Mouse (Mus musculus): ENCODE measurements around the gene Spcs2. TPM values are rescaled to one million over a fixed set of nuclear protein-coding genes. Genes with fewer than 3 reads are reported as not detected.
"Not testable (repeated sequence)": the region's sequence is repeated elsewhere in the genome, so short reads cannot be mapped to it uniquely, and the experiment has no call there.

Gene Spcs2
- polyA plus RNA-seq, 1 experiment: 57.3 TPM

DNA sequence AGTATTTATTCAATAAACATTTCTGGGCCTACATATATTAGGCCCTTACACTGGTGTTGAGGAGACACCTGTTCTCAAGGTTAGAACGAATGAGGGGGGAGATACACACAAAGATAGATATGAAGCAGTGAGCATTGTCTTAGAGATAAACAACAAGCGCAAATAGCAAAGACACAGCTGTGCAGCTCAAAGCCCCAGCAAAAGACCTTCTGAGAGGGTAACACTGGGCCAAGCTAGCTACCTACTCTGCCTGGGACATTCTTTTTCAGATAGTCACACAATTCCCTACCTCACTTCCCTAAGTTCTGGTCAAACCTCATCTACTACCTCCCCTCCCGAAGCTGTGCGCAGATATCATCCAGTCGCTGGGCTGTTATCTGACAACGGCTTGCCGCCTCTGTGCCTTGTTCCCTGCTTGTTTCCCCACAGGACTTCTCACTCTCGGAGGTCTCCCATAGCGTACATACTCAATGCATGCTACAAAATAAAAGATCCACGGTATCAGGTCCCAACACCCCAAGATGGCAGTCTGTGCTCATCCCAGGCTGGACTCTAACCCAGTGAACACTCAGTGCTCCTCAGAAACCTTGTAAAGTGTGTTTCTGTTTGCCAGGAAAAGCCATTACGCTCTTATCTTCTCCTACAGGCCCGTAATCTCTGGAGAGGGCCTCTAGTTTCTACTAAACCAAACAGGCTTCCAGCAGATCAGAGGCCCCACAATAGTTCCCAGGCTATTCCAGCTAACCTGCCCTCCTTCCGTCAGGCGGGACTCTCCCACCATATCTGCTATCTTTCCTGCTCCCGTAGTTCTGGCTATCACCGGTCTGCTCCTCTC, 38.4 kb downstream of the Spcs2 start:
- DNase-seq (ENCODE audit: low spot score): no peak

GRCm38 (mm10) chr7:99823045-99823663, 40.1 kb downstream of the Spcs2 start:
- DNase-seq (ENCODE audit: low spot score): no peak

DNA sequence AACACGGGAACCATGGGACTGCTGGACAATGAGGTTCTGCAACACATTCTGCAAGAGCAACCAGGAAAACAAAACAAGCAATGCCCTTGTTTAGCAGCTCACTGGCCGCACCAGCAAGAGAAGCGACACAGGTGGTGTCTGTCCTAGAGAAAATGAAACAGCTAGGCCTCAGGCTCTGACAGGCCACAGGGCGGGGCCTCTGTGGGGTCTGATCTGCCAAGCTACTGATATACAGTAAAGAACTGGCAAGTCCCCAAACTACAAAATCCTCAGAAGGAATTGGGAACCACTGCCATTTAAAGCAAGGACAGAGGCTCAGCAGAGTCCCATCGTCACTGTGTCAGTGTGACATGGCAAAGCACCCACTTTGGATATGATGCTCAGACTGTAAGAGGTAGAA, 40.8 kb downstream of the Spcs2 start:
- DNase-seq (ENCODE audit: low spot score): no peak

GRCm38 (mm10) chr7:99821953-99822352, 41.3 kb downstream of the Spcs2 start:
- DNase-seq (ENCODE audit: low spot score): no peak

DNA sequence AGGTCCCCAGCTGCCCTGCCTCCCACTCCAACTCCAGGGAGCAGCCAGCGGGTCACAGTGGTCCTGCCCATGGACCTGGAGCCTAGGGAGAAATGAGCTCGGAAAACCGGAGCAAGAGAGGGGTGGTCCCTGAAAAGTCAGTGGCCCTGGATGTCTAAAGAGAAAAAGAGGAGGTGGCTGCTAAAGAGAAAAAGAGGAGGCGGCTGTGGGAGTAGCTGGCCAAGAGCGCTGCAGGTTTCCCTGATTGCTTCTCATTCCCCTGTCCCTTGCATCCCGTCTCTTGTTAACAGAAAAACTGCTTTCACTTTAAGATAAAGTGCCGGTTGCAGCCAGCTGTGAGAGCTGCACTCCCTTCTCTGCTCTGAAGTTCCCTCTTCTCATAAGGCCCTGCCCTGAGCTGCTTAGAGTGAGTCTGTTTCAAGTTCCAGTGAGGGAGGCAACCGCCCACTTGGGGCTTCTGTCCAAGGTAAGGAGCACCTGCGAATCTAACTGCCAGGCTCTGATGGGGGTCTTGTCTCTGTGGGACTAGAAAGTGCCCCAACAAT, 45.0 kb downstream of the Spcs2 start:
- DNase-seq (ENCODE audit: low spot score): not testable (repeated sequence)

- DNase-seq (ENCODE audit: low spot score): no peak
Observed at GRCm38 (mm10) chr7:99813394-99813793, 49.9 kb downstream of the Spcs2 start.

DNA sequence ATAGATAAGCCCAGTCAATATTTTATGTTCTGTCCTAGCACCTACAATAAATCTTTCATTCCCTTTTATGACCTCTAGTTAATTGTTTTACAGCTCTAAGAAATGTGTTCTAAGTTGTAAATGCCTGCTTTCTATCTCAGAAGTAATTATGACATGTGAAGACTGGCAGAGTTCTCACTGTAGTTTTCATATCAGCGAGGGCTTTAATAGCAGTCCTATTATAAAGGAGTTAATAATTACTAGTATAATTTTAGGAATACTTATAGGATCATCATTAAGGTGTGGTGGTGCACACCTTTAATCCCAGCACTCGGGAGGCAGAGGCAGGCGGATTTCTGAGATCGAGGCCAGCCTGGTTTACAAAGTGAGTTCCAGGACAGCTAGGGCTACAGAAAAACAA, 51.6 kb downstream of the Spcs2 start:
- no peak for DNase-seq (ENCODE audit: low spot score)

- DNase-seq (ENCODE audit: low spot score): no peak
Observed at GRCm38 (mm10) chr7:99810814-99811213, 52.4 kb downstream of the Spcs2 start.

DNA sequence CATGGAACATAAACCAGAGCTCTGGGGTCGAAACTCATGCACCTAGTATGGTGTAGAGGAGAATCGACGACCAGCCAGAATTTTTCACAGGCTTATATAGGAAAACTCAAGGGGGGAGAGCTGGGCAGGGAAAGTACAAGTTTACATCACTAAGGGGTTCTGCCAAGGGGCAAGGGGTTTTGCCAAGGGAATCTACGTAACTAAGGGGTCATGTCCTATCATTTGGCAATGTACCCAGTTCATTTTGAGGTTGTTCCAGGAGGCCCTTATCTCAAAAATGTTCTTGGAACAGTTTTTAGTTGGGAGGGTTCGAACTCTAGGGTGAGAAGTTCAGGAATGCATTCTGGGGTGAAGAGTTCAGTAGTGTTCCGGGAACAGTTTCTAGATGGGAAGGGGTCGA, 56.2 kb downstream of the Spcs2 start:
- not testable (repeated sequence) for DNase-seq (ENCODE audit: low spot score)

DNA sequence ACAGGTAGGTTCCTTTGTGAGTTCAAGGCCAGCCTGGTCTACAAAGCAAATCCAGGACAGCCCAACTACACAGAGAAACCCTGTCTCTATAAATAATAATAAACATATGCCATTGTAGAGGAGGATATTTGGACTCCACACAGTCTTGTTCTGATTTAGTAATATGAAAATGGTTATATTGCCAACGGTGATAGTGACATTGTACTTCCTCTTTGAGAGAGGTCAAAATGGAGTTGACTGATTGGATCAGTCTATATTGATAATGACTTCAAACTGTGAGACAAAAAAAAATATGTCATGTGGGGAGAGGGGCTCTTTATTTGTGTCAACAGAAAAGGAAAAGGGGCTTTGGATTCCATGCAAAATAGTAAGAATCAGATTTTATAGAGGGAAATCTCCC, 57.9 kb downstream of the Spcs2 start:
- no peak for DNase-seq (ENCODE audit: low spot score)

DNA sequence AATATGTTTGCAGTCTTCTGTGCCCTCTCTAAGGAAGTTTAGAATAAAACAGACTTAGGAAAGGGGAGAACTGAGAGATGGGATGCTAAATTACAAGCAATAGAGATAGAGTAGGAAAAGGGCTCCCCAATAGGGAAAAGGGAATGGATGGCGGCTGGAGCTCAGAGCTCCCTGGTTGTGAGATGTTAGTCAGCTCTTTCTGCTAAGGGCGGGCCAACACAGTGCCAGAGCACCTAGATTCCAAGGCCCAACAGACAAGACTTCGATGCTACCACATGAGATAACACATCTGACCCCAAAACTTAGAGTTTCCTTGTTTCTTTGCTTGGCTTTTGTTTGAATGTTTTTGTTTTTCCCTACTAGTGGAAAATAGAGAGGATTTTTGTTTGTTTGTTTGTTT, 59.2 kb downstream of the Spcs2 start:
- DNase-seq (ENCODE audit: low spot score): not testable (repeated sequence)

- DNase-seq (ENCODE audit: low spot score): no peak
Observed at GRCm38 (mm10) chr7:99803535-99803934, 59.7 kb downstream of the Spcs2 start.

GRCm38 (mm10) chr7:99799118-99799517, 64.1 kb downstream of the Spcs2 start:
- DNase-seq (ENCODE audit: low spot score): no peak

- no peak for DNase-seq (ENCODE audit: low spot score)
Observed at GRCm38 (mm10) chr7:99797911-99798647, 65.2 kb downstream of the Spcs2 start.

DNA sequence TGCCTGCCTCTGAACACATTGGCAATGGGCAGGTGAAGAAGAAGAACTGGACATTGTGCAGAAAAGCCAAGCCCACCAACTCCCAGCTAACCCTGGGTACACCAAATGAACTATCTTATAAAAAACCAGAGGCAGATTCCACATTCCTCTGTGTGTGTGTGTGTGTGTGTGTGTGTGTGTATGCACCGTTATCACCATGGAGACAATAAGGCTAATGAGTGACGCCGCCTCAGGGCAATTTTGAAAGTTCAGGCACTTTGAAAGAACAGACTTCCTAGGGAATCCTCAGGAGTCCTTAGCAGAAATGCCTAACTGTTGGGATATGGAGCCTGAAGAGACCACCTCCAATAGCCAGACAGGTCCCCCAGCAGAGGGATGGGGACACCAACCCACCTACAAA, 66.0 kb downstream of the Spcs2 start:
- no peak for DNase-seq (ENCODE audit: low spot score)

GRCm38 (mm10) chr7:99796471-99796870, 66.8 kb downstream of the Spcs2 start:
- DNase-seq (ENCODE audit: low spot score): no peak

DNA sequence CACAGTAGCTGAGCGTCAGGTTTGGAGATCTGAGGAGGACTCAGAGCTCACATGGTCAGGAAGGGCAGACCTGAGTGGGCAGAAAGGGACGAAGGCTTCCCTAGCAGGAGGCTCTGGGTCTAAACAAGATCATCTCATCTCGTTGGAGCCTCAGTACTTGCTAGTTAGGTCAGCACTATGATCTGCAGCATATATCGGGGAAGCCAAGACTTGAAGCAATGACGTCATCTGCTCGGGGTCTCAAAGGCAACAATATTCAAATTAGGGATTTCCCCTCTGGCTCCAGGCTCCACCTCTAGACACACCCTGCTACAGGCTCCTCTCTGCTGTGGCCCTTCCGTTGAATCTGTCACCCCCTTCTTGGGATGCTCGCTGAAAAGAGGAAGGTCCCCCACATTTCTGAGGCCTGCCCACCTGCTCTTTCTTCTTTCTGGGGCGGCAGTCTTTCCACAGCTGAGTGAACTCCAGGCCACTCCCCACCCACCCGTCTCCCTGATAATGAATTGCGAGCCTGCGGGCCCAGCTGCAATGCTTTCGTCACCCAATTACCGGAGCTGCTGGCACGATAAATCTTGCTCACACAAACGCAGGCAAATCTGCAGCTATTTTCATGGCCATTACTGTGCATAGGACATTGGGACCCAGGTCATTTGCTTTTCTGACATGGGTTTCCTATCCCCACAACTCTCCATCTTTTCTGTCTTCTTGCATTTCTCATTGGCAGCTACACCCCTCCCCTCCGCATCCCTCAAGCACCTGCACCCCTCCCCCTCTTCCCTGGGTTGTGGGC, 67.9 kb downstream of the Spcs2 start:
- no peak for DNase-seq (ENCODE audit: low spot score)

- DNase-seq (ENCODE audit: low spot score): no peak
Observed at GRCm38 (mm10) chr7:99794096-99794495, 69.2 kb downstream of the Spcs2 start.

DNA sequence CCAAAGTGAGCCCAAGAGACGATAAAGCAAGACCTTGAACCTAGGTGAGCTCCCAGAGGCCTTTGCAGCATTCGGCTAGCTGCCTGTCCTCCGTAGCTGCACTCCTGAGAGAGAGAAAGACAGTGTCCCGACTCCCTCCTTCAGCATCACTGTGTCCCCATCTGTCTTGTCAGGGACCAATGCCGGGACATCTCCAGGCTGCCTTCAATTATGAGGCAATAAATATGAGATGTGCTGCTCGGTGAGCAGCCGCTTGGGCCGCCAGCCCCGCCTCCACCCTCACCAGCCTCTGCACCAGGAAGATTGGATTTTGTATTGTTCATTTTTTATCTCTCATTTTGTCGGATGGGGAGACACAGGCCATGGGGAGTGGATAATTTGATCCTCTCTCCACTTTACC, 72.4 kb downstream of the Spcs2 start:
- DNase-seq (ENCODE audit: low spot score): no peak

DNA sequence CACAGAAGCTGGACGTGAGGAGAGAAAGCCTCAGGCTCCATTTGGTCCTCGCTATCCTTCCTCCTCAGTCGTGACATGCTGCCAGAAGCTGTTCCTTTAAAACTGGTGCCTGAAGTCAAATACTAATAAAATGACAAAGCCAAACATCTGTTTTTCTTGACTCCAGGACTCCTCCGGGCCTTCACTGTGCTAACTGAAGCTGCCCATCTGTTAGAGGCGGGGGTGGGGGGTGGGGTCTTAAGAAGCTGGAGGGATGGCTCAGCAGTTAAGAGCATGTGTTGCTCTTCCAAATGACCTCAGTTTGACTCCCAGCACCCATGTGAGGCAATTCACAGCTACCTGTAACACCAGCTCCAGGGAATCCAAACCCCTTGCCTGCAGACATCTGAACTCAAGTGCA, 74.7 kb downstream of the Spcs2 start:
- DNase-seq (ENCODE audit: low spot score): no peak

GRCm38 (mm10) chr7:99787935-99788334, 75.3 kb downstream of the Spcs2 start:
- DNase-seq (ENCODE audit: low spot score): no peak
